Mouse (Mus musculus) liver, adult 2 months (tissue): ENCODE data around the gene Loxl3. TPM values are rescaled to one million over a fixed set of nuclear protein-coding genes. Genes with fewer than 3 reads are reported as not detected.

Source experiments
- DNase-seq: peaks from one replicate; pipeline ENCODE4 v3.0.0-alpha.2; 2011; ENCODE audit warnings: low read depth, low spot score; ENCODE audit errors: extremely low read depth
- H3K27ac ChIP-seq: fragments of 200-500 bp; replicated peaks from 2 replicates; pipeline ENCODE4 v1.5.1; 2012; ENCODE audit warnings: low read depth, mild to moderate bottlenecking, control low read depth, inconsistent platforms, low read length; ENCODE audit not compliant: insufficient read depth
- H3K27me3 ChIP-seq: fragments of 200-500 bp; 2 replicates; pipeline ENCODE4 v1.6.1; 2012; ENCODE audit warnings: mild to moderate bottlenecking, moderate library complexity, low read length, inconsistent platforms; ENCODE audit not compliant: control insufficient read depth, insufficient read depth
- H3K36me3 ChIP-seq: fragments of 200-500 bp; 2 replicates; pipeline ENCODE4 v1.6.1; 2012; ENCODE audit warnings: low read length, inconsistent platforms; ENCODE audit not compliant: control insufficient read depth, insufficient read depth
- H3K4me1 ChIP-seq: fragments of 200-500 bp; 2 replicates; pipeline ENCODE4 v1.6.1; 2011; ENCODE audit warnings: low read length; ENCODE audit not compliant: control insufficient read depth, insufficient read depth
- H3K4me3 ChIP-seq: fragments of 200-500 bp; 2 replicates; pipeline ENCODE4 v1.5.1; 2011; ENCODE audit warnings: low read depth, mild to moderate bottlenecking, control low read depth, low read length, moderate library complexity; ENCODE audit not compliant: insufficient read depth
- H3K79me2 ChIP-seq: fragments of 200-500 bp; 2 replicates; pipeline ENCODE4 v1.6.1; 2012; ENCODE audit warnings: inconsistent platforms, mild to moderate bottlenecking, low read length, moderate library complexity; ENCODE audit not compliant: control insufficient read depth, insufficient read depth
- H3K9ac ChIP-seq: fragments of 200-500 bp; 2 replicates; pipeline ENCODE4 v1.6.1; 2012; ENCODE audit warnings: low read depth, mild to moderate bottlenecking, control low read depth, inconsistent platforms, low read length
- CTCF ChIP-seq: fragments of 200-500 bp; IDR thresholded peaks from 2 replicates; pipeline ENCODE4 v1.5.1; 2011; ENCODE audit warnings: low read depth, low read length, control low read depth
- POLR2A ChIP-seq: fragments of 200-500 bp; IDR thresholded peaks from 2 replicates; pipeline ENCODE4 v1.6.1; 2011; ENCODE audit warnings: low read length, control low read depth; ENCODE audit not compliant: insufficient read depth; ENCODE audit errors: extremely low read depth
- WGBS: fragments of 180-500 bp; shearing (Covaris S2); methylation state at CpG from one replicate; pipeline ENCODE4 v1.1.7; 2018; 5-methylcytosine and 5-hydroxymethylcytosine counted together
- polyA plus RNA-seq: library from polyadenylated mRNA; depleted of rRNA; stranded (reverse); fragments of >200 nt; gene quantifications from 2 replicates; pipeline ENCODE4 v1.2.3, GENCODE M21; 2012
- total RNA-seq: library from RNA; depleted of rRNA; stranded (reverse); fragments of >200 nt; gene quantifications from 2 replicates; pipeline ENCODE4 v1.2.3, GENCODE M21; 2014

Loxl3 gene
- total and polyA plus RNA-seq, 2 experiments: 1.1 to 1.3 TPM

- no peak for DNase-seq
- TF ChIP-seq POLR2A (no peak), CTCF (no peak)
- Histone ChIP-seq H3K36me3 (peaks cover 2% of the 10 kb centered on the region; the same call in 1 of the 2 replicates), H3K9ac (peak within 1 kb of the TSS; percentile 62), H3K79me2 (no peaks in the 10 kb centered on the region), H3K27ac (peak within 1 kb of the TSS; percentile 40), H3K27me3 (peaks cover 5% of the 10 kb centered on the region), H3K4me3 (peak within 1 kb of the TSS; percentile 66), H3K4me1 (no peaks in the 10 kb centered on the region)
- WGBS: 11% methylated on average over 42 of the region's 42 CpGs
These were observed 52.4 kb downstream of the Loxl3 start, which contains the start of gene Lbx2 for GRCm38 (mm10) chr6:83086121-83087035. Lbx2 (plus strand) TSS chr6:83086367.

- DNase-seq: no peak
- Histone ChIP-seq H3K27me3 (peaks cover 5% of the 10 kb centered on the region), H3K4me1 (no peaks in the 10 kb centered on the region), H3K27ac (peak overlapping the region; percentile 40), H3K4me3 (peak overlapping the region; percentile 66), H3K79me2 (no peaks in the 10 kb centered on the region), H3K36me3 (no peaks in the 10 kb centered on the region), H3K9ac (peak overlapping the region; percentile 62)
- no peak for TF ChIP-seq POLR2A
- no peak for TF ChIP-seq CTCF
- WGBS: 9% methylated on average over 47 of the region's 47 CpGs
These were observed 53.4 kb downstream of the Loxl3 start for GRCm38 (mm10) chr6:83087205-83087925.

GRCm38 (mm10) chr6:83087926-83088260, 53.9 kb downstream of the Loxl3 start:
- no peaks in the 10 kb centered on the region for H3K4me1 ChIP-seq
- H3K36me3 ChIP-seq: no peaks in the 10 kb centered on the region
- peak overlapping the region; percentile 62 for H3K9ac ChIP-seq
- WGBS: 29% methylated on average over 9 of the region's 9 CpGs
- no peaks in the 10 kb centered on the region for H3K79me2 ChIP-seq
- DNase-seq: no peak
- H3K27ac ChIP-seq: peak overlapping the region; percentile 40; the same call in 1 of the 2 replicates
- peak overlapping the region; percentile 66 for H3K4me3 ChIP-seq
- peaks cover 5% of the 10 kb centered on the region for H3K27me3 ChIP-seq
- TF ChIP-seq POLR2A: no peak
- no peak for TF ChIP-seq CTCF

GRCm38 (mm10) chr6:83092416-83093127, 58.6 kb downstream of the Loxl3 start:
- no peak overlapping the region for H3K9ac ChIP-seq
- H3K4me3 ChIP-seq: no peak overlapping the region
- no peaks in the 10 kb centered on the region for H3K79me2 ChIP-seq
- 29% methylated on average over 6 of the region's 6 CpGs for WGBS
- no peaks in the 10 kb centered on the region for H3K4me1 ChIP-seq
- no peaks in the 10 kb centered on the region; the same call in 1 of the 2 replicates for H3K27me3 ChIP-seq
- H3K36me3 ChIP-seq: no peaks in the 10 kb centered on the region
- no peak for DNase-seq
- TF ChIP-seq CTCF (no peak), POLR2A (no peak)
- 0 out of 2 replicates have a peak overlapping the region, but pooled peaks have one; percentile 11 for H3K27ac ChIP-seq

GRCm38 (mm10) chr6:83095968-83096367, 62.0 kb downstream of the Loxl3 start:
- H3K36me3 ChIP-seq: no peaks in the 10 kb centered on the region
- H3K27me3 ChIP-seq: no peaks in the 10 kb centered on the region
- TF ChIP-seq POLR2A: no peak
- TF ChIP-seq CTCF: no peak
- H3K4me1 ChIP-seq: no peaks in the 10 kb centered on the region
- no peak overlapping the region for H3K27ac ChIP-seq
- no peaks in the 10 kb centered on the region for H3K79me2 ChIP-seq
- no peak overlapping the region for H3K4me3 ChIP-seq
- 81% methylated on average over 6 of the region's 6 CpGs for WGBS
- DNase-seq: no peak
- H3K9ac ChIP-seq: no peak overlapping the region
